Mouse (Mus musculus) myocyte (in vitro differentiated cells): ENCODE measurements around the gene Cltb. TPM values are rescaled to one million over a fixed set of nuclear protein-coding genes. Genes with fewer than 3 reads are reported as not detected.

Experiments used
- H3K27me3 ChIP-seq: one replicate; pipeline ENCODE4 v1.6.1; 2011; ENCODE audit not compliant: control insufficient read depth, insufficient read depth, insufficient read length
- H3K36me3 ChIP-seq: one replicate; pipeline ENCODE4 v1.6.1; 2011; ENCODE audit not compliant: control insufficient read depth, insufficient read depth
- H3K4me2 ChIP-seq: one replicate; pipeline ENCODE4 v1.6.1; 2011; ENCODE audit warnings: low read depth, control low read depth
- H3K4me3 ChIP-seq: one replicate; pipeline ENCODE4 v1.5.1; 2011; ENCODE audit warnings: mild to moderate bottlenecking, control low read depth, moderate library complexity
- H3K79me2 ChIP-seq: one replicate; pipeline ENCODE4 v1.6.1; 2011; ENCODE audit not compliant: control insufficient read depth, insufficient read depth
- H3ac ChIP-seq: one replicate; pipeline ENCODE4 v1.6.1; 2011; ENCODE audit not compliant: control insufficient read depth, insufficient read length
- CEBPB ChIP-seq: IDR thresholded peaks from 2 replicates; pipeline ENCODE4 v1.6.1; 2011; ENCODE audit warnings: mild to moderate bottlenecking, moderate library complexity; ENCODE audit not compliant: poor library complexity, insufficient read depth, severe bottlenecking
- E2F4 ChIP-seq: IDR thresholded peaks from one replicate; pipeline ENCODE4 v1.6.1; 2011; ENCODE audit warnings: mild to moderate bottlenecking, control low read depth, moderate library complexity; ENCODE audit not compliant: insufficient read depth
- MAX ChIP-seq: IDR thresholded peaks from one replicate; pipeline ENCODE4 v1.6.1; 2011; ENCODE audit warnings: low read depth, mild to moderate bottlenecking, control low read depth
- MYOD1 ChIP-seq, 3 experiments: IDR thresholded peaks; one replicate each; pipeline ENCODE4 v1.6.1; 2011; ENCODE audit warnings: control low read depth in 2 of 3, low read depth in 2 of 3, mild to moderate bottlenecking in 2 of 3, moderate library complexity in 1 of 3; ENCODE audit not compliant: insufficient read length in 2 of 3, control insufficient read depth in 1 of 3
- MYOG ChIP-seq, 3 experiments: IDR thresholded peaks; one replicate each; pipeline ENCODE4 v1.6.1; 2011; ENCODE audit warnings: control low read depth in 2 of 3, low read depth in 2 of 3, mild to moderate bottlenecking in 2 of 3; ENCODE audit not compliant: insufficient read length in 2 of 3, control insufficient read depth in 1 of 3, insufficient read depth in 1 of 3
- POLR2A ChIP-seq: IDR thresholded peaks from one replicate; pipeline ENCODE4 v1.6.1; 2011; ENCODE audit warnings: low read depth, mild to moderate bottlenecking, control low read depth, moderate library complexity; ENCODE audit not compliant: insufficient read length
- POLR2AphosphoS2 ChIP-seq: IDR thresholded peaks from one replicate; pipeline ENCODE4 v1.6.1; 2011; ENCODE audit warnings: low read depth, control low read depth; ENCODE audit not compliant: insufficient read length
- REST ChIP-seq: IDR thresholded peaks from one replicate; pipeline ENCODE4 v1.6.1; 2011; ENCODE audit warnings: mild to moderate bottlenecking, control low read depth, moderate library complexity; ENCODE audit not compliant: insufficient read depth, insufficient read length
- SRF ChIP-seq: IDR thresholded peaks from one replicate; pipeline ENCODE4 v1.6.1; 2011; ENCODE audit warnings: low read depth; ENCODE audit not compliant: control insufficient read depth, insufficient read length
- TCF12 ChIP-seq: IDR thresholded peaks from one replicate; pipeline ENCODE4 v1.6.1; 2011; ENCODE audit warnings: mild to moderate bottlenecking, control low read depth; ENCODE audit not compliant: poor library complexity, insufficient read depth, severe bottlenecking
- TCF3 ChIP-seq: IDR thresholded peaks from one replicate; pipeline ENCODE4 v1.6.1; 2011; ENCODE audit warnings: low read depth, control low read depth; ENCODE audit not compliant: insufficient read length
- USF1 ChIP-seq: IDR thresholded peaks from one replicate; pipeline ENCODE4 v1.6.1; 2011; ENCODE audit warnings: low read depth, mild to moderate bottlenecking, control low read depth, moderate library complexity
- polyA plus RNA-seq: library from polyadenylated mRNA; unstranded; fragments of >200 nt; fragmentation: generic; extraction: Trizol; gene quantifications from one replicate; pipeline ENCODE4 v1.2.1, GENCODE M21; 2012; ENCODE audit warnings: missing spikeins

Gene Cltb
- polyA plus RNA-seq, 1 experiment: 43.0 TPM

- no peaks in the 10 kb centered on the region for H3K36me3 ChIP-seq
- H3K79me2 ChIP-seq: no peaks in the 10 kb centered on the region
- H3K4me3 ChIP-seq: no peak overlapping the region
- no peak for TF ChIP-seq POLR2A
- no peak for TF ChIP-seq CEBPB
- TF ChIP-seq MYOD1 (IDR thresholded peaks at IDR 0.05; ENCODE audit: control insufficient read depth in 1 of 3, insufficient read length in 2 of 3, low read depth in 2 of 3): no peak
- TF ChIP-seq SRF: no peak
- TF ChIP-seq REST: no peak
- TF ChIP-seq TCF3: no peak
- no peak overlapping the region for H3K4me2 ChIP-seq
- H3ac ChIP-seq: no peak overlapping the region
- no peaks in the 10 kb centered on the region for H3K27me3 ChIP-seq
These were observed 8.5 kb downstream of the Cltb start for GRCm38 (mm10) chr13:54602639-54603111.

DNA sequence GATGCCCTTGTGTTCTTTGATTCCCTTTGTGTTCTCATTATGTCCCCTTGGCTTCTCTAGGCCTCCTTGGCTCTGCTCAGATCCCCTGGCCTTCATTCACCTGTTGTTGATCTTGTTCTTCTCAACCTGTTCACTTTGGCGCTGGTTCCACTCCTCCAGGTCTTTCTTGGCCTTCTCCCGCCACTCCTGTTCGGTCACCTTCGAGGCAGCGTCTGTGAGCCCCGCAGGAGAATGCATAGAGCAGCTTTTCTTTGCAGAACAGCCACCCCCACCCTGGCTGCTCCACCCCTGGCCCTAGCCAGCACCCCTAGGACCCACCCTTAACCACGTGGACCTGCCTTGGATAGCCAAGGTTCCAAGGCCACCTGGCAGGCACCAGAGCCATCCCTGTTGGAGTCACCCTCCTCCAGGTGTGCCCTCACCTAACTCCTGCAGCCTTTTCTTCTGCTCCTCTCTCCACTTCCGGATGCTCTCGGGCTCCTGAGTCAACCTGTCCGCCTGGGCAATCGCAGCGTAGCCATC lies 12.5 kb downstream of the Cltb start:
- Histone ChIP-seq H3K27me3 (no peaks in the 10 kb centered on the region), H3K79me2 (no peaks in the 10 kb centered on the region), H3ac (no peak overlapping the region), H3K36me3 (peaks cover 4% of the 10 kb centered on the region), H3K4me3 (no peak overlapping the region), H3K4me2 (no peak overlapping the region)
- TF ChIP-seq MYOG (IDR thresholded peaks at IDR 0.05; ENCODE audit: control insufficient read depth in 1 of 3, insufficient read depth in 1 of 3, insufficient read length in 2 of 3, low read depth in 2 of 3): no peak
- TF ChIP-seq MAX: no peak
- TF ChIP-seq POLR2AphosphoS2: no peak
- no peak for TF ChIP-seq REST

GRCm38 (mm10) chr13:54596870-54597269 lies 14.3 kb downstream of the Cltb start:
- Histone ChIP-seq H3K4me3 (no peak overlapping the region), H3K36me3 (peaks cover 4% of the 10 kb centered on the region), H3K4me2 (no peak overlapping the region), H3K79me2 (peaks cover 9% of the 10 kb centered on the region), H3ac (no peak overlapping the region), H3K27me3 (no peaks in the 10 kb centered on the region)
- TF ChIP-seq MYOD1 (IDR thresholded peaks at IDR 0.05; ENCODE audit: control insufficient read depth in 1 of 3, insufficient read length in 2 of 3, low read depth in 2 of 3): no peak
- TF ChIP-seq MYOG (IDR thresholded peaks at IDR 0.05; ENCODE audit: control insufficient read depth in 1 of 3, insufficient read depth in 1 of 3, insufficient read length in 2 of 3, low read depth in 2 of 3): no peak
- TF ChIP-seq POLR2AphosphoS2: no peak
- TF ChIP-seq MAX: no peak
- no peak for TF ChIP-seq TCF12
- TF ChIP-seq REST: no peak
- no peak for TF ChIP-seq TCF3

DNA sequence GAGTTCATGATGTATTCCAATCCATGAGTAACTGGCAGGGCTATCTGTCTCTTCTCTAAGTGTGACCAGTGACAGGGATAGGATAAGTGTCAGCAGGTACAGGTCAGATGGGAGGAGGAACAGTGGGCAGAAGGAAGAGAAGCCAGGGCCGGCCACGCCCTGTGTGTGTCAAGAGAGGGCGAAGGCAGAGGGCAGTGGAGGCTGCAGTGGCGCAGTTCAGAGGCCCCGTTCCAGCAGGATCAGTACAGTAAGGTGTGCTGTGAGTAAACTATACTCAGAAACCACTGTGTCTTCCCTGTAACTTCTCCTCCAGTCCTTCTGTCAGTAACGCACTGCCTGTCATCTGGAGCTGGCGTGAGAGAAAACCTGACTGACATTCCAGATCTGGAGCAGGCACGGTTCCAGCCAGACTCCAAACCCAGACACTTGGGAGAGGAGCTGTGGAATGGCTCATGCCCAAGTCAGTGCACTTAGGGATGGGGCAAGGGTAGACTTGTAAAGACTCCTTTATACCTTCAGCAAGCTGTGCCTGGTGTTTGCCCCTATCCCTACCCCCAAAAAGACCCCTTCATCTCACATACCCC lies 14.9 kb downstream of the Cltb start:
- Histone ChIP-seq H3K4me2 (no peak overlapping the region), H3K79me2 (peaks cover 16% of the 10 kb centered on the region), H3K36me3 (peaks cover 4% of the 10 kb centered on the region), H3ac (no peak overlapping the region), H3K4me3 (no peak overlapping the region), H3K27me3 (no peaks in the 10 kb centered on the region)
- TF ChIP-seq MYOG (IDR thresholded peaks at IDR 0.05; ENCODE audit: control insufficient read depth in 1 of 3, insufficient read depth in 1 of 3, insufficient read length in 2 of 3, low read depth in 2 of 3) (no peak), CEBPB (no peak), SRF (no peak)

GRCm38 (mm10) chr13:54593617-54594016 lies 17.5 kb downstream of the Cltb start:
- TF ChIP-seq MYOD1 (IDR thresholded peaks at IDR 0.05; ENCODE audit: control insufficient read depth in 1 of 3, insufficient read length in 2 of 3, low read depth in 2 of 3): no peak
- no peak for TF ChIP-seq MAX
- TF ChIP-seq POLR2A: no peak
- no peak for TF ChIP-seq SRF
- TF ChIP-seq E2F4: no peak
- TF ChIP-seq POLR2AphosphoS2: no peak
- TF ChIP-seq REST: no peak
- no peak for TF ChIP-seq CEBPB
- TF ChIP-seq TCF3: no peak
- no peak for TF ChIP-seq TCF12
- no peak for TF ChIP-seq USF1
- no peak for TF ChIP-seq MYOG (IDR thresholded peaks at IDR 0.05; ENCODE audit: control insufficient read depth in 1 of 3, insufficient read depth in 1 of 3, insufficient read length in 2 of 3, low read depth in 2 of 3)
- H3K4me2 ChIP-seq: no peak overlapping the region
- peaks cover 39% of the 10 kb centered on the region for H3K79me2 ChIP-seq
- H3ac ChIP-seq: no peak overlapping the region
- peaks cover 5% of the 10 kb centered on the region for H3K36me3 ChIP-seq
- H3K4me3 ChIP-seq: no peak overlapping the region
- no peaks in the 10 kb centered on the region for H3K27me3 ChIP-seq
